15 mouse cellular contexts compared by ENCODE assay signal in the genomic region with DNA sequence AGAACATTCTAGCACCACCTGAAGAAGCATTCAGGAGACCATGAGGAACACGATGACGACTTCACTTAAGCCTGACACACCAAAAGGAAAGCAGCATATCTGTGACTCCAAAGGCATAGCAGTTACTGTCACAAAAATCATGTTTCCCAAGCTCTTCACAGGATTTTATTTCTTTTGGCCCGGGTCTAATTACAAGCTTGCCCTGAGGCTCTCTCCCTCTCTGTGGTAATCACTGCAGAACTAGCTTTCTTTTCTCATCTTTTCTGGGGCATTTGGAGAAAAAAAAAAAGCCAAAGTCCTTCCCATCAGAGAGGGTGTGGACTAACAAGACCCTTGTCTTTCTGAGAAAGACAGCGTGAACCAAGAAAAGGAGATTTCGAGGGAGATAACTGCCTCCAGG.
DNase-seq lines count a peak whose midpoint lies in the region; ATAC-seq and TF ChIP-seq lines count a peak whose summit lies in the region.
"Had no signal": no experiment of that assay in that cellular context is flagged by ENCODE, and none has a peak within 500 bp of the region (broad histone marks: within the 10 kb centered on the region; RNA-seq: fewer than 3 reads in every experiment).

No protein-coding gene starts in this region.

- H3K36me3 ChIP-seq in hindbrain, embryonic 12.5 days, result no peaks in the 10 kb centered on the region
- H3K36me3 ChIP-seq in hindbrain, embryonic 10.5 days, result no peaks in the 10 kb centered on the region
- H3K36me3 ChIP-seq in lung, embryonic 14.5 days (ENCODE audit: insufficient read depth), result no peaks in the 10 kb centered on the region
- H3K36me3 ChIP-seq: heart, embryonic 12.5 days; lung, embryonic 15.5 days had no signal

- DNase-seq in hindbrain, embryonic 10.5 days (ENCODE audit: low spot score), result no peak
- DNase-seq in lung, embryonic 14.5 days, result no peak
- no peak for DNase-seq in lung, adult 2 months
- peak; percentile 49 for DNase-seq in adipocyte (ENCODE audit: low spot score)
- DNase-seq in gonadal fat pad, adult 2 months (ENCODE audit: low read depth), result peak; percentile 69
- no peak for DNase-seq in heart, postnatal 4 days
- no peak for DNase-seq in cerebellum, adult 18-20 months
- DNase-seq: cerebellum, postnatal 10 days; liver; right cerebral cortex, postnatal 25 days had no signal

- H3K4me1 ChIP-seq in hindbrain, embryonic 12.5 days, result peaks cover 57% of the 10 kb centered on the region
- peaks cover 82% of the 10 kb centered on the region for H3K4me1 ChIP-seq in hindbrain, embryonic 10.5 days (replicated peaks)
- 0 out of 2 replicates have a peak, but pooled peaks cover 6% of the 10 kb centered on the region for H3K4me1 ChIP-seq in lung, embryonic 14.5 days (ENCODE audit: insufficient read depth)
- peaks cover 2% of the 10 kb centered on the region; the same call in 1 of the 2 replicates for H3K4me1 ChIP-seq in lung, adult 2 months (ENCODE audit: control insufficient read depth, insufficient read depth, low read length)

- no peaks in the 10 kb centered on the region for H3K9me3 ChIP-seq in hindbrain, embryonic 12.5 days (replicated peaks)
- no peaks in the 10 kb centered on the region for H3K9me3 ChIP-seq in hindbrain, embryonic 10.5 days
- no peaks in the 10 kb centered on the region for H3K9me3 ChIP-seq in lung, embryonic 14.5 days (ENCODE audit: low read depth, low read length)
- H3K9me3 ChIP-seq: heart, embryonic 12.5 days; lung, embryonic 15.5 days had no signal

- 0 out of 2 replicates have a peak overlapping the region, but pooled peaks have one; percentile 50 for H3K27ac ChIP-seq in hindbrain, embryonic 12.5 days
- no peak overlapping the region for H3K27ac ChIP-seq in hindbrain, embryonic 10.5 days
- H3K27ac ChIP-seq in lung, embryonic 14.5 days (ENCODE audit: low read depth), result peak overlapping the region; percentile 21; the same call in 1 of the 2 replicates
- H3K27ac ChIP-seq: lung, embryonic 15.5 days; macrophage; stomach, postnatal 0 days had no signal

- H3K9ac ChIP-seq in hindbrain, embryonic 12.5 days, result no peak overlapping the region
- no peak overlapping the region for H3K9ac ChIP-seq in lung, embryonic 14.5 days
- H3K9ac ChIP-seq: heart, embryonic 12.5 days; lung, embryonic 15.5 days had no signal

- ATAC-seq in hindbrain, embryonic 12.5 days (ENCODE audit: low FRiP score), result no peak
- ATAC-seq in lung, embryonic 14.5 days (ENCODE audit: insufficient read depth), result no peak

- WGBS in hindbrain, embryonic 12.5 days, result 85% methylated on average over 5 of the region's 5 CpGs
- 85% methylated on average over 5 of the region's 5 CpGs for WGBS in hindbrain, embryonic 10.5 days
- WGBS in lung, embryonic 14.5 days, result 78% methylated on average over 5 of the region's 5 CpGs
- 72% methylated on average over 5 of the region's 5 CpGs for WGBS in lung, adult 2 months

- no peaks in the 10 kb centered on the region for H3K27me3 ChIP-seq in hindbrain, embryonic 12.5 days
- H3K27me3 ChIP-seq in hindbrain, embryonic 10.5 days (ENCODE audit: insufficient read depth, poor library complexity, severe bottlenecking), result no peaks in the 10 kb centered on the region
- no peaks in the 10 kb centered on the region for H3K27me3 ChIP-seq in lung, embryonic 14.5 days (ENCODE audit: insufficient read depth, low read length)
- H3K27me3 ChIP-seq: heart, embryonic 12.5 days; lung, embryonic 15.5 days had no signal

- TF ChIP-seq POLR2A in lung, adult 2 months (IDR thresholded peaks at IDR 0.05; ENCODE audit: borderline replicate concordance, extremely low read depth, low read depth, low read length), result no peak

- no peak overlapping the region for H3K4me2 ChIP-seq in hindbrain, embryonic 12.5 days (replicated peaks)
- H3K4me2 ChIP-seq in lung, embryonic 14.5 days, result no peak overlapping the region
- H3K4me2 ChIP-seq: heart, embryonic 12.5 days; lung, embryonic 15.5 days had no signal

- no peak overlapping the region for H3K4me3 ChIP-seq in hindbrain, embryonic 12.5 days
- no peak overlapping the region for H3K4me3 ChIP-seq in hindbrain, embryonic 10.5 days
- H3K4me3 ChIP-seq in lung, embryonic 14.5 days (ENCODE audit: low read depth, low read length), result no peak overlapping the region
- no peak overlapping the region for H3K4me3 ChIP-seq in lung, adult 2 months (replicated peaks; ENCODE audit: extremely low read depth, low read depth, low read length)
- H3K4me3 ChIP-seq: heart, embryonic 12.5 days; lung, embryonic 15.5 days had no signal

- no peak for TF ChIP-seq CTCF in lung, embryonic 14.5 days (IDR thresholded peaks at IDR 0.05; ENCODE audit: low read depth)
- no peak for TF ChIP-seq CTCF in lung, adult 2 months (IDR thresholded peaks at IDR 0.05; ENCODE audit: insufficient read depth, low read length)

Comparison
In these comparisons a context has a peak if more than half of its experiments do, and no peak if none do; other contexts are left out.
1. DNase-seq: peak in adipocyte (single experiment) and gonadal fat pad, adult 2 months (single experiment); none in hindbrain, embryonic 10.5 days (single experiment), lung, embryonic 14.5 days (single experiment), lung, adult 2 months (single experiment), heart, postnatal 4 days (single experiment) and cerebellum, adult 18-20 months (0 of 2).